ENCODE assay signal across 9 mouse cellular contexts in genomic region chr2:94246851-94247471, GRCm38 (mm10).
DNase-seq lines count a peak whose midpoint lies in the region; ATAC-seq lines count a peak whose summit lies in the region.
"Had no signal": no experiment of that assay in that cellular context is flagged by ENCODE, and none has a peak within 500 bp of the region (broad histone marks: within the 10 kb centered on the region; RNA-seq: fewer than 3 reads in every experiment).

No protein-coding gene starts in this region.

- no peak for ATAC-seq in limb, embryonic 15.5 days (ENCODE audit: insufficient number of reproducible peaks, low FRiP score, low TSS enrichment, low read depth)
- ATAC-seq in stomach, embryonic 16.5 days (ENCODE audit: insufficient read depth, low FRiP score), result no peak

- no peak overlapping the region for H3K9ac ChIP-seq in limb, embryonic 15.5 days
- no peak overlapping the region for H3K9ac ChIP-seq in stomach, embryonic 16.5 days (ENCODE audit: low read length)

- H3K4me1 ChIP-seq in hindbrain, embryonic 10.5 days (replicated peaks), result peaks cover 48% of the 10 kb centered on the region
- peaks cover 17% of the 10 kb centered on the region for H3K4me1 ChIP-seq in limb, embryonic 15.5 days
- H3K4me1 ChIP-seq in stomach, embryonic 16.5 days (ENCODE audit: control insufficient read depth, insufficient read depth, low read length), result no peaks in the 10 kb centered on the region

- H3K4me2 ChIP-seq in limb, embryonic 15.5 days, result 0 out of 2 replicates have a peak overlapping the region, but pooled peaks have one; percentile 19
- peak overlapping the region; percentile 38 for H3K4me2 ChIP-seq in stomach, embryonic 16.5 days (ENCODE audit: low read depth, low read length)

- under 1% methylated on average over 30 of the region's 30 CpGs for WGBS in hindbrain, embryonic 10.5 days
- 1% methylated on average over 30 of the region's 30 CpGs for WGBS in limb, embryonic 15.5 days
- WGBS in stomach, embryonic 16.5 days, result under 1% methylated on average over 30 of the region's 30 CpGs

- no peaks in the 10 kb centered on the region for H3K9me3 ChIP-seq in hindbrain, embryonic 10.5 days
- no peaks in the 10 kb centered on the region for H3K9me3 ChIP-seq in limb, embryonic 15.5 days
- no peaks in the 10 kb centered on the region for H3K9me3 ChIP-seq in stomach, embryonic 16.5 days (replicated peaks; ENCODE audit: control insufficient read depth, low read length)

- peak overlapping the region; percentile 78 for H3K27ac ChIP-seq in hindbrain, embryonic 10.5 days
- no peak overlapping the region for H3K27ac ChIP-seq in limb, embryonic 15.5 days
- H3K27ac ChIP-seq in stomach, embryonic 16.5 days (ENCODE audit: low read length), result no peak overlapping the region
- H3K27ac ChIP-seq: macrophage had no signal

- peak; percentile 76 to 79 for DNase-seq in left cerebral cortex, adult 18-20 months (ENCODE audit: low spot score in 2 of 2)
- no peak for DNase-seq in left cerebral cortex, adult 11 months (ENCODE audit: low spot score)
- peak; percentile 83 for DNase-seq in cerebellum, adult 9-11 months
- DNase-seq in hindbrain, embryonic 10.5 days (ENCODE audit: low spot score), result peak; percentile 62
- DNase-seq in ovary, postnatal 36 days (ENCODE audit: low spot score), result no peak
- DNase-seq in lung, postnatal 36 days, result no peak

- H3K36me3 ChIP-seq in hindbrain, embryonic 10.5 days, result no peaks in the 10 kb centered on the region
- H3K36me3 ChIP-seq in limb, embryonic 15.5 days, result no peaks in the 10 kb centered on the region
- no peaks in the 10 kb centered on the region for H3K36me3 ChIP-seq in stomach, embryonic 16.5 days (ENCODE audit: control insufficient read depth, insufficient read depth, low read length)

- H3K27me3 ChIP-seq in hindbrain, embryonic 10.5 days (ENCODE audit: insufficient read depth, poor library complexity, severe bottlenecking), result peaks cover 78% of the 10 kb centered on the region
- peaks cover 89% of the 10 kb centered on the region for H3K27me3 ChIP-seq in limb, embryonic 15.5 days
- H3K27me3 ChIP-seq in stomach, embryonic 16.5 days (ENCODE audit: control insufficient read depth, insufficient read depth, low read length), result peaks cover 71% of the 10 kb centered on the region

- peak overlapping the region; percentile 54 for H3K4me3 ChIP-seq in hindbrain, embryonic 10.5 days
- no peak overlapping the region for H3K4me3 ChIP-seq in limb, embryonic 15.5 days
- H3K4me3 ChIP-seq in stomach, embryonic 16.5 days (replicated peaks; ENCODE audit: low read length), result 0 out of 2 replicates have a peak overlapping the region, but pooled peaks have one; percentile 2

Comparison
In these comparisons a context has a peak if more than half of its experiments do, and no peak if none do; other contexts are left out.
1. DNase-seq: peak in left cerebral cortex, adult 18-20 months (2 of 2), cerebellum, adult 9-11 months (single experiment) and hindbrain, embryonic 10.5 days (single experiment); none in left cerebral cortex, adult 11 months (single experiment), ovary, postnatal 36 days (single experiment) and lung, postnatal 36 days (single experiment).